Mouse (Mus musculus) heart, adult 11 months (tissue): Measurements from ENCODE around the gene Rab40c.
A peak's percentile ranks its signal among the peaks of the same experiment; 100 is the strongest.

Source experiments
- DNase-seq: peaks from one replicate; pipeline ENCODE4 v3.0.0; 2022

Gene Rab40c

GRCm38 (mm10) chr17:25841117-25841880 lies 78.2 kb downstream of the Rab40c start, which contains the start of gene Gm20683:
Gene Gm20683 (minus strand): TSS chr17:25841763.
- DNase-seq, result peak; percentile 91

GRCm38 (mm10) chr17:25840519-25840918 lies 79.0 kb downstream of the Rab40c start:
- peak; percentile 90 for DNase-seq

GRCm38 (mm10) chr17:25839455-25840235 lies 79.9 kb downstream of the Rab40c start:
- DNase-seq, result peak; percentile 92

GRCm38 (mm10) chr17:25838904-25839303 lies 80.6 kb downstream of the Rab40c start:
- peak; percentile 86 for DNase-seq

GRCm38 (mm10) chr17:25837533-25837932 lies 82.0 kb downstream of the Rab40c start:
- DNase-seq, result peak; percentile 89

GRCm38 (mm10) chr17:25837076-25837410 lies 82.5 kb downstream of the Rab40c start, which contains the start of gene Rhbdl1:
Gene Rhbdl1 (minus strand): TSS chr17:25837295.
- peak; percentile 98 for DNase-seq

- DNase-seq, result peak; percentile 95
These were observed 83.0 kb downstream of the Rab40c start for GRCm38 (mm10) chr17:25836397-25837075.

- DNase-seq, result peak; percentile 96
These were observed 83.7 kb downstream of the Rab40c start for GRCm38 (mm10) chr17:25835816-25836215.

GRCm38 (mm10) chr17:25835301-25835700 lies 84.2 kb downstream of the Rab40c start:
- DNase-seq, result peak; percentile 96

- peak; percentile 97 for DNase-seq
These were observed 84.8 kb downstream of the Rab40c start for GRCm38 (mm10) chr17:25834595-25835222.

GRCm38 (mm10) chr17:25833961-25834594 lies 85.4 kb downstream of the Rab40c start:
- DNase-seq, result peak; percentile 96

GRCm38 (mm10) chr17:25833291-25833663 lies 86.2 kb downstream of the Rab40c start, which contains the start of gene Stub1:
Gene Stub1 (minus strand): TSS chr17:25833404.
- DNase-seq, result peak; percentile 99

GRCm38 (mm10) chr17:25832436-25833290 lies 86.9 kb downstream of the Rab40c start:
- DNase-seq, result peak; percentile 100
